Mouse (Mus musculus): ENCODE measurements at regions not wholly inside any gene's neighbourhood (a gene's known extent, or its start where the extent isn't known, plus 50 kb on each side); places are given as distances from the start of the nearest gene placed in this dataset.

GRCm38 (mm10) chr10:92257815-92258214, 464.4 kb downstream of the Nedd1 start:
- no peak for TF ChIP-seq CTCF (IDR thresholded peaks at IDR 0.05)
- no peak for TF ChIP-seq EP300 (IDR thresholded peaks at IDR 0.05)
